Mouse (Mus musculus): ENCODE measurements around the gene Dusp9. TPM values are rescaled to one million over a fixed set of nuclear protein-coding genes. Genes with fewer than 3 reads are reported as not detected.
A peak's percentile ranks its signal among the peaks of the same experiment; 100 is the strongest.

Dusp9 gene
- total RNA-seq, 2 experiments from 2014 or later: 0.76 to 1.2 TPM

DNA sequence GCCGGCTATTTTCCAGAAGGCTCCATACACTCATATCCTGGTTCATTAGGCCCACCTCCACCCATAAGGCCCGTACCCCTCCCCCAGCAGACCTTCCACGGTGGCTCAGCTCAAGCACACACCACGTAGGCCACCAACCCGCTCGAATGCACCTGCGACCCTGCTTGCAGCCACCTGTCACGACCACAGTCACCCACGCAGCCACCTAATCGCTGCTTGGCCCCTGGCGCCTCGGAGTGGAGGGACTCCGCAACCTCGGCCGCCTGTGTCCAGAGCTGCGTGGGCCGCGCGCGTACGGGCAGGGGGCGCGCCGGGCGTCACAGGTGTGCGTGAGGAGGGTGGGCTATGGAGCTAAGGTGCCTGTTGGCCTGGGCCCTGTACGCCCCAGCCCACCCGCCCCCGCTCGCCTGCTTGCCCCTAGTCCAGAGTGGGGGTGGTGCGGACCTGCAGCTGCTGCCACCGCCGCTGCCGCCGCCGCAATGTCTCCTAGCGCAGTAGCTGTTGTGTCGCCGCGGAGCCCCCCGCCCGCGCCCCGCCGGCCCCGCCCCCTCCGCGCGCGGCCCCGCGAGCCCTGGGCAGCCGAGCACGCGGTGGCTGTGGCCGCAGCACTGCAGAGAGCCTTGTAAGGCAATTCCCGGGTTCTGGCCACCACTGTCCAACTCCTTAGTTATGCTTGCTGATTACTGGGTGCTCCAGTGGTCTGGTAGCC lies 20.5 kb downstream of the Dusp9 start, which contains the start of gene Pnck:
Gene Pnck (minus strand): TSS at position 543 of the 709 bp plus-strand sequence.
- intact Hi-C loops (cut with DNase I): loop anchor here (2.0 to 5.0 kb wide), 3 partner anchors 67 to 607 kb away; no protein-coding TSS in a partner anchor
- no peak for DNase-seq (ENCODE audit: low spot score in 2 of 2)

DNA sequence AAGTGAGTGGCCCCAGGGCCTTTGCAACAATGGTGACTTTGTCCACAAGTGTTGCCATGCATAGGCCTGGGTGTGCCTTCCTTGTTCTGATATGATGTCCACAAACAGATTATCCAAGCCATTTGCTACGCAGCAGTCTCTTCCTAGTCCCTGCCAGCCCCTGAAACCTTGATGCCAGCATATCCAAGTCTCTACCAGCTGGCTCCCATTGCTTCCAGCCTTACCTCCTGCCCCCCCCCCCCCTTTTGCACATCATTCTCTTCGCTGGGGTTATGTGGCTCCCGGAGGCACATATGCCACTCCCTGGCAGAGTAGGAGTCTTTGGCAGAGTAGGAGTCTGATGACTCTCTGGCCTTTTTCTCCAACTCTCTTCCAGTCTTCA lies 21.1 kb downstream of the Dusp9 start:
- intact Hi-C loops (cut with DNase I): no loop called here
- DNase-seq (ENCODE audit: low spot score in 2 of 2): no peak

DNA sequence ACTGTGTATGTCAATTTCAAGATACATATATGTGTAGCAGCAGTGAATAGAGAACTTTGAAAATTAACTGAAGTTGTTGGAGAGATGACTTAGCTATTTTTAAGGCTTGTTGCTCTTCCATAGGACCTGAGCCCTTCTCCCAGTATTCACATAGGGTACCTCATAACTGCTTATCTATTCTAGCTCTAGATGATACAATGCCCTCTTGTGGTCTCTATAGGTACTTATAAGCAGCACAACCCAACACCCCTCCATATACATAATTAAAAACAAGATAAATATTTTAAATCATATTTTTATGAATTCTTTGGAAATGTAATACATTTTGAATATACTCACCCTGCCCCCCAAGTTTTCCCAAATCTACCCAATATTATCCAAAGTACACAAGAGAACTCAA lies 23.9 kb downstream of the Dusp9 start:
- DNase-seq (ENCODE audit: low spot score in 2 of 2): no peak
- intact Hi-C loops (cut with DNase I): no loop called here

DNA sequence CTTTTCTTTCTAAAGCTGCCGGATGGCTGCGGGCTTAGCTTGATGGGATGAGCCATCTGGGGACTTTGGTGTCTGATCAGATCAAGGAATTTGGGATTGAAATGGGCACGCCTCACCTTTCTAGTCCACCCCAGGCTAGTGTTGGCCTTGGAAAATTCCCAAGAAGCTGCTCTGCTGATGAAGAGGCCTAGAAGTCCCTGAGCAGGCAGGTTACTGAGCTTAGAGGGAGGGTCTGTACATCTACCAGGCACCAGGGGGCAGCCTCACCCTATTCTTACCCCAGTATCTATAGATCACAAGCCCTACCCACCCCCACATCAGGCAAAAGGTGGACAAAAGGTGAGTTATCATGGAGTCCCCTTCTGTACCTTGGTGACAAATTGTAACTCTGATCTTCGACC lies 32.8 kb downstream of the Dusp9 start:
- intact Hi-C loops (cut with DNase I): no loop called here
- DNase-seq (ENCODE audit: low spot score in 2 of 2): peak; percentile 36 to 47

DNA sequence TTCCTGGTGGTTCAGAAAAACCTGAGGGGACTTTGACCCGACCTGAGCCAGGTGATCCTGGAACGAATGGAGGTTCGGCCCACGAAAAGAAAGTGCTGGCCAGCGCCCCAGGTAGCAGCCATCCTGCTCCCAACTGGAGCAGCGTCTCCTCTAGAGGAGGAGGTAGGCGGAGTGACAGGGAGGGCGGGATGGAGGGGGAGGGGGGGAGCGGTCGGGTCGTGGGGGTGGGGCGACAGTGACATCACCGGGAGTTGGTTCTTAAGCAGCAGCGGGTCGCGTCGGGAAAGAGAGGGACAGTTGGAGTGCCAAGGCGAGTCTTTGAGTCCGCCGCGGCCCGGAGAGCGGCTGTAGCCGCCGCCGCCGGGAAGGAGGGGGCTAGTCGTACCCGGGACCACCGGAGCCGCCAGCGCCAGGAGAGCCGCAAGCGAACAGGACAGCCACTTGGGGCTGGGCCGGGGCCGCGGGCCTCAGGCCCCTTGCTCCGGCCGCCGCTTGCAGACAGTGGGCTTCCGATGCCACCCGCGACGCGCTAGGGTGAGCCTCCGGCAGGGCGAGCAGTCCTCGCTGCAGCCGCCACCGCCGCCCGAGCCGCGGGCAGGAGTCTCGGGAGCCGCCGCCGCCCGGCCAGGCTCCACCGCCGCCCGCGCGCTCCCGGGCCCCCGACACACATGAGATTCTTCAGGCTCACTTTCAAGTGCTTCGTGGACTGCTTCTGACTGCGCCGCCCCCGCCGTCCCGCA lies 33.8 kb downstream of the Dusp9 start, which contains the start of gene Slc6a8:
Gene Slc6a8 (plus strand): TSS at position 272 of the 740 bp plus-strand sequence.
- intact Hi-C loops (cut with DNase I): no loop called here
- peak; percentile 47 to 60 for DNase-seq (ENCODE audit: low spot score in 2 of 2)

DNA sequence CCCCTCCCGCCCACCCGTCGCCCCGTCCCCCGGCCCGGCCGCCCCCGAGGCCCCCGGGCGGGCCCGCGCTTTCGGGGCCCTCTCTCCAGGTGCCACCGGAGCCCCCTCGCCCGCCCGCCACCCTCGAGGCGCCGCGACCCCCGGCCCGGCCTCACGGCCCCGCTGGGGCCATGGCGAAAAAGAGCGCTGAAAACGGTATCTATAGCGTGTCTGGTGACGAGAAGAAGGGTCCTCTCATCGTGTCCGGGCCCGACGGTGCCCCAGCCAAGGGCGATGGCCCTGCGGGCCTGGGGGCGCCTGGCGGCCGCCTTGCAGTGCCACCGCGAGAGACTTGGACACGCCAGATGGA lies 34.4 kb downstream of the Dusp9 start:
- no peak for DNase-seq (ENCODE audit: low spot score in 2 of 2)
- intact Hi-C loops (cut with DNase I): no loop called here

DNA sequence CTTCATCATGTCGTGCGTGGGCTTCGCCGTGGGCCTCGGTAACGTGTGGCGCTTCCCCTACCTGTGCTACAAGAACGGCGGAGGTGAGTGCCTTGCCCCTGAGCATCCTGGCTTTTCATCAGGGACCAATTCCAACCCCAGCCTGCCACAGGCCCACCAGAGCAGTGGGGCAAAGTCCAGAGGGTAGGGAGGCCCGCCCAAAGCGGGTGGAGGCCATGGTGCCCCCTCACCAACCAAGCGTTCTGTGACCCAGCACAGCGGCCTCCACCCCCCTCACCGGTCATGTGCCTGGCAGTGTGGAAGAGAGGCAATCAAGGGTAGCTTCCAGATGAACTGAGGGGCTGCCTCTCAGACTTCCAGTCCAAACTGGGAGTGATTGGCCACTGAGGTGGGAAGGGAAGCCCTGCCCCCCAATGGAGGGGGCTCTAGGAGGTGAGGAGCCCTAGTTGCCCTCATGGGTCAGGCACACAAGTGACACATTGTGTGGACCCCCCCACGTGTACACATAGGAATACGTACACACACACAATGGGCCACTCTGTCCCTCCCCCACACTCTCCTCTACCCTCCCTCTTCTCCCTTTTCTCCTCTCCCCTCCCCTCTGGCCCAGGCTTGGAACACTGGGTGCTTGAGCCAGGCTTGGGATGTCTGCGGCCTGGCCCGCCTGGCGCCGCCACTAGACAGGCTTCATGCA lies 34.9 kb downstream of the Dusp9 start:
- intact Hi-C loops (cut with DNase I): no loop called here
- peak; percentile 12 to 17 for DNase-seq (ENCODE audit: low spot score in 2 of 2)

DNA sequence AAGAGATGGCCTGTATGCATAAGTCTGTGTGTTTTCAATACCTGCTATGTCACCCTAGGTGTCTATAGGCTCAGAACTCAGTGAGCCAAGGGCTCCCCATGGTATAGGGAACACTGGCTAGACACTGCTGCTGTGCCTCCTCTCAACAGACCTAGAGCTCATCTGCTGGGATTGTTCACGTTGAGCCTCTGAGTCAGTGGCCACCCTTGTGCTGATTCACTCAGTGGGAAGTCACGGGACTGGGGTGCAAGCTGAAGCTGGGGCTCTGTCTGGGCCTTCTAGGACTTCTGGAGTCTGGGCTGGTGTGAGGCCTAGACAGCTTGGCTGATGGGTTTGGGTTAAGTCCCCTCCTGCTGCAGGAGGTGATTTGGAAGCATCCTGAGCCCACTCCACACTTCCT lies 36.0 kb downstream of the Dusp9 start:
- peak in 1 of 2 experiments; percentile 54 for DNase-seq (ENCODE audit: low spot score in 2 of 2)
- intact Hi-C loops (cut with DNase I): no loop called here

DNA sequence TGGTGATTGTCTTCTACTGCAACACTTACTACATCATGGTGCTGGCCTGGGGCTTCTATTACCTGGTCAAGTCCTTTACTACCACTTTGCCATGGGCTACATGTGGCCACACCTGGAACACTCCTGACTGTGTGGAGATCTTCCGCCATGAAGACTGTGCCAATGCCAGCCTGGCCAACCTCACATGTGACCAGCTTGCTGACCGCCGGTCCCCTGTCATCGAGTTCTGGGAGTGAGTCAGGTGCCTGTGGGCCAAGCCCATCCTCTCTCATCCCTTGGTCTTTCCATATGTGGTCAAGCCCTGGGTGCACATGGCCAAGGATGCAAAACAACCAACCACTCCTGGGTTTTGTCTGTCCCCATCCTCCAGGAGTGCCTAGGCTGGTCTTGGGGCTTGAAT lies 37.4 kb downstream of the Dusp9 start:
- intact Hi-C loops (cut with DNase I): no loop called here

DNA sequence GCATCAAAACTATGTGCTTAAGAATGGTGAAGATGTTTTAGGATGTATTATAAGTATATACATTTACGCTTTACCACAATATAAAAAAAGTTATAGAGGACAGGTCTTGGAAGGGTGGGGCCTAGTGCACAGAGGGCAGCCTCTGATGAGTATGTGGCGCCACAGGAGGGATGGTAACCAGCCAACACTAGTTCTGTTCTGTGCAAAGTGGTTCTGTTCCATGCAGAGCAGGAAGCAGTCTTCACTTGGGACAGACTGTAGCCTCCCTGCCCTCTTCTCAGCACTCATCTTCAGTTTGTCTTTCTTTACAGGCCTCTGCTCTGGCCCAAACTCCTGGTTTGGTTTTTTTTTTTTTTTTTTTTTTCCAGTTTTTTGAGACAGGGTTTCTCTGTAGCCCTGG lies 44.9 kb downstream of the Dusp9 start:
- no peak for DNase-seq (ENCODE audit: low spot score in 2 of 2)
- intact Hi-C loops (cut with DNase I): no loop called here

More for the DNA sequence above, 37.4 kb downstream of the Dusp9 start:
- no peak for DNase-seq (ENCODE audit: low spot score in 2 of 2)

DNA sequence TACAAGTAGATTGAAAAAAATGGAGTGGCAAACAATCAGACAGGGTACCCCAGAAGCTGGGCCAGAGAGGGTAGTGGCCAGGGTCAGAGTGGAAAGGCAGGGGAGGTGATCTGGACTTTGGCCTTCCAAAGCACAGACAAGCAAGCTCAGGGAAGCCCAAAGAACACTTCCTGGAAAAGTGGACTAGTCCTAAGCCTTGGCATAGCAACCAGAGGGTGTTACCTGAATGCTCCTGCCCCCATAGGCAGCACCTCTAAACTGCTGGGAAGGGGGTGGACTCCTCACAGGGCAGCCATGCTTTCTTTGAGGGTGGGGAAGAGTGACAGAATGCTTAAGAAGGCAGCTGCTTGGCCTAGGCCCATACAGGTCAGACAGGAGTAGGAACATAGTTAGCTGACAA lies 45.8 kb downstream of the Dusp9 start:
- intact Hi-C loops (cut with DNase I): no loop called here
- no peak for DNase-seq (ENCODE audit: low spot score in 2 of 2)

DNA sequence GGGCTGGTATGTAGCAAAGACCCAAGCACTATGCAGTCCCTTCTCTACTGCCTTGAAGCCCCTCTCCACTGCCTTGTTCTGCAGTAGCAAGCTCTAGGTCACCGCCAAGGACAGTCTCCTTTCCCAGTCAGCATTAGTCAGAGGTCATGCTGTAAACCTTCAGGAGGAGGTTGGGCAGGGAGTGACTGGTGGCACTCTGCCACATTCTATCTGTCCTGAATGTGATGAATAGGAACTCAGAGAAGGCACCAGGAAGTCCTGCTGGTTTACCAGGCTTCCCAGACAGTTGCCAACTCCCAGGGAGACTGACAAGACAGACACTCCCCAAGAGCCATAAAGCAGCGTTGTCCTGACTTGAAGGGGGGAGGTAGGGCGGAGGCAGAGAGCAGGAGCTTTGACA lies 46.4 kb downstream of the Dusp9 start:
- intact Hi-C loops (cut with DNase I): no loop called here

DNA sequence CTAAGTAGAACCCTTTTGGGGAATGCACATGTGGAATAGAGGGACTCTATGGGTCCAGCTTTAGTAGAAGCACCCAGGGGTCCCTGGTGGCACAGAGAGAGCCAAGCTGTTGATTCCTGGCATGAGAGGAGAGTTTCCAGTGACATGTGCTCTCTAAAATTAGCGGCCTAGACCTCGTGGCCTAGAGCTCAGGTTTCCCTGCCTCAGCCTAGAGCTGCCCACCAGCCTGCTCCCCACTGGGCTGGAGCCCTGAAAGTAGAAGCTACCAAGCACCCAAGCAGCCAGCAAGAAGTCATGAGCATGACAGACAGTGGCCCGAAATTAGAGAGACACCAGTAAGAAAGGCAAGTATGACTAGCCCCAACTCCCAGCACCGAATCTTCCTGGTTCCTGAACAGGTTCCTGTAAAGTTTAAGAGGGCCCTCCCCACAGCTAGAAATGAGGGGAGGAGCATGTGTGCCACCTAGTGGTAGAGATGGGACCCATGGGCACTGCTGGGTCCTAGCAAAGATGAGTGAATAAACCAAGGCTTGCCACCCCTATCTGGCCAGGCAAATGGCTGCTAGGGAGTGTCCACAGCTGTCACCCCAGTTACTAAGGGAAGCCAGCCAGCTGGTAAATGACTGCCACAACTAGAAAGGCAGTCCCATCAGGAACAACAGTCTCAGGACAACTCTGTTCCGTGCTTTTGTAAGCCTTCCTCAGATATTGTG lies 51.9 kb downstream of the Dusp9 start:
- intact Hi-C loops (cut with DNase I): no loop called here
- peak; percentile 42 to 55 for DNase-seq (ENCODE audit: low spot score in 2 of 2)

More for the DNA sequence above, 46.4 kb downstream of the Dusp9 start:
- DNase-seq (ENCODE audit: low spot score in 2 of 2): no peak

Other genes starting within 250 kb of the Dusp9 start
- under 1 TPM in 1 of 2 experiments, not detected in 1; 0.23 TPM for gene Gm18336, start 240.7 kb upstream of the Dusp9 start, total RNA-seq (2021)
- gene Zfp92, start 228.3 kb upstream of the Dusp9 start, total RNA-seq (2021): 1 to 10 TPM; 1.4 to 2.3 TPM
- not detected for gene Trex2, start 204.1 kb upstream of the Dusp9 start, total RNA-seq (2021)
- gene Haus7, start 180.4 kb upstream of the Dusp9 start, total RNA-seq (2021): 1 to 10 TPM; 4.3 to 7.0 TPM
- gene Bgn, start 155.8 kb upstream of the Dusp9 start, total RNA-seq (2021): 10 to 100 TPM; 17.4 to 20.3 TPM
- gene Atp2b3, start 136.3 kb upstream of the Dusp9 start, total RNA-seq (2021): 10 to 100 TPM; 94.7 to 95.0 TPM
- 100 to 1,000 TPM in 1 of 2 experiments, 10 to 100 TPM in 1; 95.7 to 111 TPM for gene Pnck, start 20.7 kb downstream of the Dusp9 start, total RNA-seq (2021)
- gene Slc6a8, start 33.7 kb downstream of the Dusp9 start, total RNA-seq (2021): 100 to 1,000 TPM in 1 of 2 experiments, 10 to 100 TPM in 1; 91.1 to 101 TPM
- 10 to 100 TPM; 78.4 to 88.0 TPM for gene Bcap31, start 76.8 kb downstream of the Dusp9 start, total RNA-seq (2021)
- 10 to 100 TPM; 11.1 to 14.1 TPM for gene Abcd1, start 77.2 kb downstream of the Dusp9 start, total RNA-seq (2021)
- gene Plxnb3, start 117.7 kb downstream of the Dusp9 start, total RNA-seq (2021): 10 to 100 TPM in 1 of 2 experiments, 1 to 10 TPM in 1; 8.7 to 10.0 TPM
- gene Srpk3, start 135.0 kb downstream of the Dusp9 start, total RNA-seq (2021): 1 to 10 TPM; 4.6 to 9.4 TPM
- gene Idh3g, start 147.5 kb downstream of the Dusp9 start, total RNA-seq (2021): 100 to 1,000 TPM; 182 to 187 TPM
- gene Ssr4, start 147.6 kb downstream of the Dusp9 start, total RNA-seq (2021): 10 to 100 TPM; 94.6 to 99.7 TPM
- 100 to 1,000 TPM; 119 to 125 TPM for gene Pdzd4, start 185.6 kb downstream of the Dusp9 start, total RNA-seq (2021)

All from left cerebral cortex, postnatal 25 days (tissue).